Mouse (Mus musculus): ENCODE measurements around the gene Lmna. TPM values are rescaled to one million over a fixed set of nuclear protein-coding genes. Genes with fewer than 3 reads are reported as not detected.

Lmna gene
- polyA plus RNA-seq, 1 experiment from 2014 or later = 78.2 TPM

DNA sequence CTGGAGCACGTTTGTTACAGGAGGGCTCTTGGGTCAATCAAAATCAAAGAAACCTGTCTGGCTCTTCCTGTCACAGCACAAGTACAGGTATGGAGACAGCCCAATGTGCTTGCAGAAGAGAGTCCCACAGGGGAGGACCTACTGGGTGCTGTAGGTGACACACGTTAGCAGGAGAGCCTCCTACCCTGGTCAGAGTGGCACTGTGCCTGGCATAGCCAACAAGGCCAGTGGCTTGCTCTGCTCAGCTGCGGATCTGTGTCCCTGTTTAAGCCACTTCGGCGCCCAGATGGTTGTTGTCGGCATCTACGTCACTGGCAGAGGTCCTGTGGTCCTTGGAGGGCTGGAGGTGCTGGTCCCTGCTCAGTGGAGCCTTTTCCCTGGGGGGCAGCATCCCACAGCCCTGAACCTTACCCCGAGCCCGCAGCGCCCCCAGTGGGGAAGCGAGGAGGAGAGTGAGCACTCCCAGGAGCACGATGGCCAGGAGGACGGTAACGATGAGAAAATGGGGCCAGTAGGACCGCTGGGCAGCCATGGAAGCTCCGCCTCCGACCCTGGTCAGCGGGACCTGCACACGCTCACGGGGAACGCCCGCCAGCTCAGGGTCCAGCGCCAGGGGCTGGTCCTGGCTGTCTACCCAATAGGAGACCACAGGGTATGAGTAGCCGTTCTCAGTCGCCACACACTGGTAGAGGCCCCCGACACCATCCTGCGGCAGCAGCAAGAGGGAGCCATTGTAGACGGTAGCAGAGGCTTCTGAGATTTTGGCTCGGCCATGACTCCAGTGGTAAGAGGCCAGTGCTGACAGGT, 73.2 kb downstream of the Lmna start:
- no peaks in the 10 kb centered on the region for H3K36me3 ChIP-seq (ENCODE audit: control insufficient read depth, insufficient read depth, low read length)

GRCm38 (mm10) chr3:88435515-88435914, 74.2 kb downstream of the Lmna start:
- H3K4me2 ChIP-seq = no peak overlapping the region
- H3K4me1 ChIP-seq (ENCODE audit: control insufficient read depth, insufficient read depth, low read length) = peaks cover 15% of the 10 kb centered on the region
- no peak for ATAC-seq (replicated peaks; ENCODE audit: insufficient number of reproducible peaks, low FRiP score, low TSS enrichment)
- WGBS (ENCODE audit: insufficient replicate concordance) = 65% methylated on average over 10 of the region's 10 CpGs
- H3K27ac ChIP-seq (ENCODE audit: low read depth, low read length) = no peak overlapping the region
- no peaks in the 10 kb centered on the region for H3K36me3 ChIP-seq (ENCODE audit: control insufficient read depth, insufficient read depth, low read length)
- no peaks in the 10 kb centered on the region; the same call in 1 of the 2 replicates for H3K27me3 ChIP-seq (ENCODE audit: control insufficient read depth, insufficient read depth, low read length)
- H3K9me3 ChIP-seq (replicated peaks; ENCODE audit: control insufficient read depth, low read length) = no peaks in the 10 kb centered on the region
- H3K9ac ChIP-seq (ENCODE audit: low read depth, low read length) = no peak overlapping the region
- H3K4me3 ChIP-seq (ENCODE audit: low read depth, low read length) = no peak overlapping the region

More for the DNA sequence above, 73.2 kb downstream of the Lmna start:
- WGBS (ENCODE audit: insufficient replicate concordance) = 9% methylated on average over 29 of the region's 29 CpGs
- peak; percentile 84 for ATAC-seq (replicated peaks; ENCODE audit: insufficient number of reproducible peaks, low FRiP score, low TSS enrichment)
- peak overlapping the region; percentile 54 for H3K9ac ChIP-seq (ENCODE audit: low read depth, low read length)
- no peaks in the 10 kb centered on the region for H3K9me3 ChIP-seq (replicated peaks; ENCODE audit: control insufficient read depth, low read length)
- H3K27ac ChIP-seq (ENCODE audit: low read depth, low read length) = peak overlapping the region; percentile 46
- peaks cover 18% of the 10 kb centered on the region for H3K4me1 ChIP-seq (ENCODE audit: control insufficient read depth, insufficient read depth, low read length)
- peak overlapping the region; percentile 39 for H3K4me3 ChIP-seq (ENCODE audit: low read depth, low read length)
- H3K27me3 ChIP-seq (ENCODE audit: control insufficient read depth, insufficient read depth, low read length) = no peaks in the 10 kb centered on the region; the same call in none of the 2 replicates
- peak overlapping the region; percentile 74 for H3K4me2 ChIP-seq

MicroRNAs within 50 kb of the gene (microRNA counts, 519-probe panel; counts per million panel counts)
- microRNA mmu-miR-1905 = 32.2 counts per million

Small RNAs within 50 kb of the gene (microRNA-seq; reads per million reads assigned to microRNA genes)
- gene Mir1905 (ENCODE audit: borderline number of aligned reads) = not detected
- gene Mir7011 (ENCODE audit: borderline number of aligned reads) = not detected

Other genes starting within 250 kb of the Lmna start
- gene Gm38392, start 222.7 kb downstream of the Lmna start, polyA plus RNA-seq (2014; fragmentation: Nextera tagmentation; extraction: Ambion mirVana) = 0.31 TPM in 1 of 2 replicates, not detected in the other
- 12.8 and 14.9 TPM in 2 replicates for gene Tsacc, start 213.0 kb downstream of the Lmna start, polyA plus RNA-seq (2014; fragmentation: Nextera tagmentation; extraction: Ambion mirVana)
- 491 and 516 TPM in 2 replicates for gene Cct3, start 212.8 kb downstream of the Lmna start, polyA plus RNA-seq (2014; fragmentation: Nextera tagmentation; extraction: Ambion mirVana)
- gene Glmp, start 184.9 kb downstream of the Lmna start, polyA plus RNA-seq (2014; fragmentation: Nextera tagmentation; extraction: Ambion mirVana) = 106 and 118 TPM in 2 replicates
- gene Tmem79, start 173.8 kb downstream of the Lmna start, polyA plus RNA-seq (2014; fragmentation: Nextera tagmentation; extraction: Ambion mirVana) = 1.3 TPM in 2 replicates
- gene Smg5, start 173.7 kb downstream of the Lmna start, polyA plus RNA-seq (2014; fragmentation: Nextera tagmentation; extraction: Ambion mirVana) = 35.2 and 37.8 TPM in 2 replicates
- 2.7 and 3.0 TPM in 2 replicates for gene Paqr6, start 145.4 kb downstream of the Lmna start, polyA plus RNA-seq (2014; fragmentation: Nextera tagmentation; extraction: Ambion mirVana)
- not detected in 2 replicates for gene Bglap3, start 137.2 kb downstream of the Lmna start, polyA plus RNA-seq (2014; fragmentation: Nextera tagmentation; extraction: Ambion mirVana)
- gene Bglap2, start 131.3 kb downstream of the Lmna start, polyA plus RNA-seq (2014; fragmentation: Nextera tagmentation; extraction: Ambion mirVana) = not detected in 2 replicates
- gene Bglap, start 125.5 kb downstream of the Lmna start, polyA plus RNA-seq (2014; fragmentation: Nextera tagmentation; extraction: Ambion mirVana) = not detected in 2 replicates
- gene Pmf1, start 99.6 kb downstream of the Lmna start, polyA plus RNA-seq (2014; fragmentation: Nextera tagmentation; extraction: Ambion mirVana) = 115 and 118 TPM in 2 replicates
- gene Slc25a44, start 84.8 kb downstream of the Lmna start, polyA plus RNA-seq (2014; fragmentation: Nextera tagmentation; extraction: Ambion mirVana) = 14.8 and 15.6 TPM in 2 replicates
- gene Sema4a, start 48.8 kb downstream of the Lmna start, polyA plus RNA-seq (2014; fragmentation: Nextera tagmentation; extraction: Ambion mirVana) = 0.80 and 0.92 TPM in 2 replicates
- gene Mex3a, start 22.4 kb upstream of the Lmna start, polyA plus RNA-seq (2014; fragmentation: Nextera tagmentation; extraction: Ambion mirVana) = 16.5 and 16.9 TPM in 2 replicates
- gene Rab25, start 38.3 kb upstream of the Lmna start, polyA plus RNA-seq (2014; fragmentation: Nextera tagmentation; extraction: Ambion mirVana) = 0.21 TPM in 1 of 2 replicates, not detected in the other
- gene Lamtor2, start 43.1 kb upstream of the Lmna start, polyA plus RNA-seq (2014; fragmentation: Nextera tagmentation; extraction: Ambion mirVana) = 86.9 and 110 TPM in 2 replicates
- 48.8 and 49.5 TPM in 2 replicates for gene Ubqln4, start 43.8 kb upstream of the Lmna start, polyA plus RNA-seq (2014; fragmentation: Nextera tagmentation; extraction: Ambion mirVana)
- gene Ssr2, start 65.9 kb upstream of the Lmna start, polyA plus RNA-seq (2014; fragmentation: Nextera tagmentation; extraction: Ambion mirVana) = 206 and 229 TPM in 2 replicates
- gene Arhgef2, start 96.0 kb upstream of the Lmna start, polyA plus RNA-seq (2014; fragmentation: Nextera tagmentation; extraction: Ambion mirVana) = 91.4 and 102 TPM in 2 replicates
- gene Rxfp4, start 143.2 kb upstream of the Lmna start, polyA plus RNA-seq (2014; fragmentation: Nextera tagmentation; extraction: Ambion mirVana) = not detected in 2 replicates
- gene Khdc4, start 175.8 kb upstream of the Lmna start, polyA plus RNA-seq (2014; fragmentation: Nextera tagmentation; extraction: Ambion mirVana) = 68.2 and 69.8 TPM in 2 replicates
- 49.7 and 50.4 TPM in 2 replicates for gene Rit1, start 206.9 kb upstream of the Lmna start, polyA plus RNA-seq (2014; fragmentation: Nextera tagmentation; extraction: Ambion mirVana)